Mouse (Mus musculus) forebrain, embryonic 11.5 days (tissue): ENCODE measurements around the gene Hsf3. TPM values are rescaled to one million over a fixed set of nuclear protein-coding genes. Genes with fewer than 3 reads are reported as not detected.

Experiments used
- ATAC-seq: fragments of 200-750 bp; cut with Nextera tagmentation; replicated peaks from 2 replicates; pipeline ENCODE4 v1.8.0; 2017; ENCODE audit warnings: moderate TSS enrichment; ENCODE audit not compliant: low FRiP score
- DNase-seq: peaks from one replicate; pipeline ENCODE4 v3.0.0-alpha.2; 2017; ENCODE audit warnings: low spot score
- H3K27ac ChIP-seq: fragments of 300-500 bp; sonication (generic); 2 replicates; pipeline ENCODE4 v1.5.1; 2014; ENCODE audit warnings: low read depth, low read length
- H3K27me3 ChIP-seq: fragments of 300-500 bp; sonication (generic); 2 replicates; pipeline ENCODE4 v1.6.1; 2014; ENCODE audit warnings: mild to moderate bottlenecking, low read length, mixed read lengths; ENCODE audit not compliant: control insufficient read depth, insufficient read depth
- H3K36me3 ChIP-seq: fragments of 300-500 bp; sonication (generic); 2 replicates; pipeline ENCODE4 v1.6.1; 2014; ENCODE audit warnings: mild to moderate bottlenecking, low read length, moderate library complexity, mixed read lengths; ENCODE audit not compliant: control insufficient read depth, insufficient read depth
- H3K4me1 ChIP-seq: fragments of 300-500 bp; sonication (generic); replicated peaks from 2 replicates; pipeline ENCODE4 v1.6.1; 2014; ENCODE audit warnings: low read length, mixed read lengths; ENCODE audit not compliant: control insufficient read depth, insufficient read depth
- H3K4me2 ChIP-seq: fragments of 300-500 bp; sonication (generic); 2 replicates; pipeline ENCODE4 v1.6.1; 2014; ENCODE audit warnings: low read depth, mild to moderate bottlenecking, low read length, moderate library complexity, mixed read lengths; ENCODE audit not compliant: severe bottlenecking
- H3K4me3 ChIP-seq: fragments of 300-500 bp; sonication (generic); 2 replicates; pipeline ENCODE4 v1.5.1; 2014; ENCODE audit warnings: low read depth, low read length
- H3K9ac ChIP-seq: fragments of 300-500 bp; sonication (generic); 2 replicates; pipeline ENCODE4 v1.6.1; 2014; ENCODE audit warnings: low read length
- H3K9me3 ChIP-seq: fragments of 300-500 bp; sonication (generic); 2 replicates; pipeline ENCODE4 v1.6.1; 2016; ENCODE audit warnings: low read length, mixed read lengths; ENCODE audit not compliant: control insufficient read depth
- WGBS: fragments of 180-500 bp; shearing (Covaris S2); extraction: QIAGEN DNeasy Blood & Tissue Kit; methylation state at CpG from one replicate; pipeline ENCODE4 v1.1.7; 2014; 5-methylcytosine and 5-hydroxymethylcytosine counted together
- polyA plus RNA-seq: library from polyadenylated mRNA; unstranded; fragments of >200 nt; fragmentation: Nextera tagmentation; extraction: Ambion mirVana; gene quantifications from 2 replicates; pipeline ENCODE4 v1.2.1, GENCODE M21; 2014

Hsf3 gene
- polyA plus RNA-seq, 1 experiment from 2014 or later, result 0.13 TPM

GRCm38 (mm10) chrX:96293338-96293737 is 162.8 kb downstream of the Hsf3 start, which contains the start of gene Vsig4:
TSS of gene Vsig4 (minus strand) at chrX:96293438.
- no peak for ATAC-seq
- no peaks in the 10 kb centered on the region for H3K36me3 ChIP-seq
- H3K4me3 ChIP-seq, result no peak within 1 kb of the TSS
- no peak within 1 kb of the TSS for H3K9ac ChIP-seq
- H3K4me2 ChIP-seq, result no peak within 1 kb of the TSS
- no peaks in the 10 kb centered on the region for H3K27me3 ChIP-seq
- no peaks in the 10 kb centered on the region for H3K4me1 ChIP-seq
- H3K9me3 ChIP-seq, result no peaks in the 10 kb centered on the region
- no peak for DNase-seq
- H3K27ac ChIP-seq, result no peak within 1 kb of the TSS
- 100% methylated on average over 3 of the region's 3 CpGs for WGBS

- DNase-seq (no peak), ATAC-seq (no peak)
- no peaks in the 10 kb centered on the region for H3K27me3 ChIP-seq
- no peak overlapping the region for H3K27ac ChIP-seq
- H3K9ac ChIP-seq, result no peak overlapping the region
- no peaks in the 10 kb centered on the region for H3K36me3 ChIP-seq
- H3K9me3 ChIP-seq, result no peaks in the 10 kb centered on the region
- H3K4me2 ChIP-seq, result no peak overlapping the region
- H3K4me3 ChIP-seq, result no peak overlapping the region
- H3K4me1 ChIP-seq, result no peaks in the 10 kb centered on the region
These were observed 199.6 kb downstream of the Hsf3 start for GRCm38 (mm10) chrX:96256509-96256908.

Other genes with a start within 250 kb of the Hsf3 start
- gene Vsig4, start 162.9 kb downstream of the Hsf3 start, polyA plus RNA-seq, result not detected in 2 replicates
- gene Heph, start 935 bp downstream of the Hsf3 start, polyA plus RNA-seq, result 11.5 and 12.3 TPM in 2 replicates